Mouse (Mus musculus): Measurements from ENCODE around the gene Gbgt1. TPM values are rescaled to one million over a fixed set of nuclear protein-coding genes. Genes with fewer than 3 reads are reported as not detected.

Gene Gbgt1
- polyA plus RNA-seq, 1 experiment from 2014 or later, result 4.4 TPM

- H3K4me3 ChIP-seq (ENCODE audit: low read length), result no peak overlapping the region
- peaks cover 5% of the 10 kb centered on the region; the same call in 1 of the 2 replicates for H3K36me3 ChIP-seq (ENCODE audit: control insufficient read depth, insufficient read depth, low read length)
- no peak overlapping the region for H3K4me2 ChIP-seq (ENCODE audit: low read depth, low read length)
- 70% methylated on average over 2 of the region's 2 CpGs for WGBS
- no peaks in the 10 kb centered on the region for H3K27me3 ChIP-seq (replicated peaks; ENCODE audit: control insufficient read depth, insufficient read depth, low read length)
- H3K27ac ChIP-seq (ENCODE audit: low read length), result peak overlapping the region; percentile 44
- no peaks in the 10 kb centered on the region for H3K9me3 ChIP-seq (ENCODE audit: control insufficient read depth, low read length)
- peak overlapping the region; percentile 38; the same call in 1 of the 2 replicates for H3K9ac ChIP-seq (ENCODE audit: low read depth, low read length)
- no peak for ATAC-seq
- H3K4me1 ChIP-seq (ENCODE audit: control insufficient read depth, insufficient read depth, low read length), result peaks cover 60% of the 10 kb centered on the region
Measured at GRCm38 (mm10) chr2:28539949-28540348, 43.3 kb downstream of the Gbgt1 start.

- no peak overlapping the region for H3K27ac ChIP-seq (ENCODE audit: low read length)
- 79% methylated on average over 8 of the region's 8 CpGs for WGBS
Measured at GRCm38 (mm10) chr2:28540587-28541227, 44.0 kb downstream of the Gbgt1 start.

GRCm38 (mm10) chr2:28543894-28544293, 47.2 kb downstream of the Gbgt1 start:
- Histone ChIP-seq H3K4me1 (ENCODE audit: control insufficient read depth, insufficient read depth, low read length) (peaks cover 21% of the 10 kb centered on the region), H3K4me3 (ENCODE audit: low read length) (no peak overlapping the region), H3K36me3 (ENCODE audit: control insufficient read depth, insufficient read depth, low read length) (peaks cover 12% of the 10 kb centered on the region), H3K4me2 (ENCODE audit: low read depth, low read length) (no peak overlapping the region), H3K9ac (ENCODE audit: low read depth, low read length) (no peak overlapping the region), H3K9me3 (ENCODE audit: control insufficient read depth, low read length) (no peaks in the 10 kb centered on the region), H3K27me3 (replicated peaks; ENCODE audit: control insufficient read depth, insufficient read depth, low read length) (no peaks in the 10 kb centered on the region), H3K27ac (ENCODE audit: low read length) (no peak overlapping the region)
- 94% methylated on average over 8 of the region's 8 CpGs for WGBS
- no peak for ATAC-seq

More at GRCm38 (mm10) chr2:28540587-28541227, 44.0 kb downstream of the Gbgt1 start:
- Histone ChIP-seq H3K4me2 (ENCODE audit: low read depth, low read length) (no peak overlapping the region), H3K4me3 (ENCODE audit: low read length) (no peak overlapping the region), H3K9me3 (ENCODE audit: control insufficient read depth, low read length) (no peaks in the 10 kb centered on the region), H3K9ac (ENCODE audit: low read depth, low read length) (0 out of 2 replicates have a peak overlapping the region, but pooled peaks have one; percentile 38), H3K4me1 (ENCODE audit: control insufficient read depth, insufficient read depth, low read length) (peaks cover 53% of the 10 kb centered on the region), H3K36me3 (ENCODE audit: control insufficient read depth, insufficient read depth, low read length) (peaks cover 8% of the 10 kb centered on the region; the same call in 1 of the 2 replicates), H3K27me3 (replicated peaks; ENCODE audit: control insufficient read depth, insufficient read depth, low read length) (no peaks in the 10 kb centered on the region)
- ATAC-seq, result no peak

- Histone ChIP-seq H3K9ac (ENCODE audit: low read depth, low read length) (peak overlapping the region; percentile 14; the same call in 1 of the 2 replicates), H3K27ac (ENCODE audit: low read length) (no peak overlapping the region), H3K4me2 (ENCODE audit: low read depth, low read length) (no peak overlapping the region), H3K4me1 (ENCODE audit: control insufficient read depth, insufficient read depth, low read length) (peaks cover under 1% of the 10 kb centered on the region; the same call in 1 of the 2 replicates), H3K4me3 (ENCODE audit: low read length) (no peak overlapping the region), H3K9me3 (ENCODE audit: control insufficient read depth, low read length) (no peaks in the 10 kb centered on the region), H3K36me3 (ENCODE audit: control insufficient read depth, insufficient read depth, low read length) (peaks cover 17% of the 10 kb centered on the region), H3K27me3 (replicated peaks; ENCODE audit: control insufficient read depth, insufficient read depth, low read length) (no peaks in the 10 kb centered on the region)
- ATAC-seq, result no peak
Measured at GRCm38 (mm10) chr2:28545976-28546375, 49.3 kb downstream of the Gbgt1 start.

- WGBS, result 78% methylated on average over 6 of the region's 6 CpGs
- no peaks in the 10 kb centered on the region; the same call in 1 of the 2 replicates for H3K4me1 ChIP-seq (ENCODE audit: control insufficient read depth, insufficient read depth, low read length)
- H3K9ac ChIP-seq (ENCODE audit: low read depth, low read length), result no peak overlapping the region
- H3K4me3 ChIP-seq (ENCODE audit: low read length), result no peak overlapping the region
- H3K4me2 ChIP-seq (ENCODE audit: low read depth, low read length), result no peak overlapping the region
- H3K27ac ChIP-seq (ENCODE audit: low read length), result no peak overlapping the region
- H3K9me3 ChIP-seq (ENCODE audit: control insufficient read depth, low read length), result no peaks in the 10 kb centered on the region
- H3K27me3 ChIP-seq (replicated peaks; ENCODE audit: control insufficient read depth, insufficient read depth, low read length), result no peaks in the 10 kb centered on the region
- peaks cover 17% of the 10 kb centered on the region for H3K36me3 ChIP-seq (ENCODE audit: control insufficient read depth, insufficient read depth, low read length)
- ATAC-seq, result no peak
Measured at GRCm38 (mm10) chr2:28546560-28546959, 49.9 kb downstream of the Gbgt1 start.

GRCm38 (mm10) chr2:28547237-28548172, 50.8 kb downstream of the Gbgt1 start:
- peak; percentile 65 for ATAC-seq
- no peak overlapping the region for H3K9ac ChIP-seq (ENCODE audit: low read depth, low read length)
- no peak overlapping the region for H3K27ac ChIP-seq (ENCODE audit: low read length)
- H3K36me3 ChIP-seq (ENCODE audit: control insufficient read depth, insufficient read depth, low read length), result peaks cover 25% of the 10 kb centered on the region
- no peaks in the 10 kb centered on the region for H3K4me1 ChIP-seq (ENCODE audit: control insufficient read depth, insufficient read depth, low read length)
- no peaks in the 10 kb centered on the region for H3K9me3 ChIP-seq (ENCODE audit: control insufficient read depth, low read length)
- H3K4me2 ChIP-seq (ENCODE audit: low read depth, low read length), result no peak overlapping the region
- WGBS, result 52% methylated on average over 11 of the region's 11 CpGs
- no peak overlapping the region for H3K4me3 ChIP-seq (ENCODE audit: low read length)
- H3K27me3 ChIP-seq (replicated peaks; ENCODE audit: control insufficient read depth, insufficient read depth, low read length), result no peaks in the 10 kb centered on the region

- no peaks in the 10 kb centered on the region for H3K9me3 ChIP-seq (ENCODE audit: control insufficient read depth, low read length)
- H3K4me3 ChIP-seq (ENCODE audit: low read length), result no peak overlapping the region
- 90% methylated on average over 13 of the region's 13 CpGs for WGBS
- H3K27ac ChIP-seq (ENCODE audit: low read length), result no peak overlapping the region
- no peaks in the 10 kb centered on the region for H3K4me1 ChIP-seq (ENCODE audit: control insufficient read depth, insufficient read depth, low read length)
- no peak overlapping the region for H3K9ac ChIP-seq (ENCODE audit: low read depth, low read length)
- peaks cover 24% of the 10 kb centered on the region for H3K36me3 ChIP-seq (ENCODE audit: control insufficient read depth, insufficient read depth, low read length)
- no peak for ATAC-seq
- H3K27me3 ChIP-seq (replicated peaks; ENCODE audit: control insufficient read depth, insufficient read depth, low read length), result no peaks in the 10 kb centered on the region
- no peak overlapping the region for H3K4me2 ChIP-seq (ENCODE audit: low read depth, low read length)
Measured at GRCm38 (mm10) chr2:28549157-28549556, 52.5 kb downstream of the Gbgt1 start.

- Histone ChIP-seq H3K27me3 (replicated peaks; ENCODE audit: control insufficient read depth, insufficient read depth, low read length) (no peaks in the 10 kb centered on the region), H3K27ac (ENCODE audit: low read length) (no peak overlapping the region), H3K9me3 (ENCODE audit: control insufficient read depth, low read length) (no peaks in the 10 kb centered on the region), H3K9ac (ENCODE audit: low read depth, low read length) (no peak overlapping the region), H3K4me1 (ENCODE audit: control insufficient read depth, insufficient read depth, low read length) (no peaks in the 10 kb centered on the region), H3K4me2 (ENCODE audit: low read depth, low read length) (no peak overlapping the region), H3K36me3 (ENCODE audit: control insufficient read depth, insufficient read depth, low read length) (peaks cover 20% of the 10 kb centered on the region), H3K4me3 (ENCODE audit: low read length) (no peak overlapping the region)
- ATAC-seq, result no peak
- 93% methylated on average over 5 of the region's 5 CpGs for WGBS
Measured at GRCm38 (mm10) chr2:28552301-28552700, 55.6 kb downstream of the Gbgt1 start.

Data from intestine, embryonic 16.5 days (tissue).